ENCODE assay signal across 23 mouse cellular contexts in genomic region chr17:34662468-34662867, GRCm38 (mm10). TPM values are rescaled to one million over a fixed set of nuclear protein-coding genes. Genes with fewer than 3 reads are reported as not detected.
DNase-seq lines count a peak whose midpoint lies in the region; TF ChIP-seq lines count a peak whose summit lies in the region.
"Had no signal": no experiment of that assay in that cellular context is flagged by ENCODE, and none has a peak within 500 bp of the region (broad histone marks: within the 10 kb centered on the region; RNA-seq: fewer than 3 reads in every experiment).

No protein-coding gene starts in this region.

- no peak for TF ChIP-seq EP300 in heart, adult 2 months (IDR thresholded peaks at IDR 0.05; ENCODE audit: insufficient read depth, low read depth, low read length)

- DNase-seq in gastrocnemius, adult 2 months, result peak; percentile 26
- DNase-seq in gastrocnemius, adult 8-10 months (ENCODE audit: low spot score in 2 of 2), result no peak
- no peak for DNase-seq in heart, adult 2 months
- no peak for DNase-seq in heart, postnatal 14 days
- DNase-seq in NIH3T3 (ENCODE audit: low read depth), result peak; percentile 51
- no peak for DNase-seq in lung, postnatal 10 days
- DNase-seq: adrenal gland, adult 2 months; adrenal gland, postnatal 10 days; adrenal gland, postnatal 25 days; B cell, adult 2 months; cerebellum, adult 11-12 months; cerebellum, adult 2 months; cerebellum, adult 9-10 months; cerebellum, postnatal 10 days; cerebellum, postnatal 25 days; forebrain, postnatal 0 days had no signal

- no peak for TF ChIP-seq CTCF in gastrocnemius, adult 2 months (IDR thresholded peaks at IDR 0.05)
- TF ChIP-seq CTCF in heart, adult 2 months (IDR thresholded peaks at IDR 0.05), result no peak

- no peak for TF ChIP-seq POLR2A in heart, adult 2 months (IDR thresholded peaks at IDR 0.05; ENCODE audit: insufficient read depth, low read depth, low read length)

- intact Hi-C loops in gastrocnemius, adult 2 months (cut with DNase I), result no loop called here
- intact Hi-C loops in heart, adult 2 months (cut with DNase I), result no loop called here
- intact Hi-C loops in heart, postnatal 14 days (cut with DNase I), result loop anchor here (2.0 kb wide), 1 partner anchor 18 kb away; no protein-coding TSS in a partner anchor

- H3K27me3 ChIP-seq in heart, adult 2 months (ENCODE audit: control insufficient read depth, insufficient read depth, low read length), result no peaks in the 10 kb centered on the region

- H3K9ac ChIP-seq in heart, adult 2 months (ENCODE audit: low read depth, low read length), result no peak overlapping the region
- H3K9ac ChIP-seq: embryonic facial prominence, embryonic 12.5 days; forebrain, embryonic 13.5 days; forebrain, embryonic 15.5 days; forebrain, postnatal 0 days had no signal

- peak overlapping the region; percentile 69 for H3K4me3 ChIP-seq in gastrocnemius, adult 2 months
- no peak overlapping the region for H3K4me3 ChIP-seq in heart, adult 2 months
- H3K4me3 ChIP-seq: embryonic facial prominence, embryonic 10.5 days; embryonic facial prominence, embryonic 12.5 days; forebrain, embryonic 13.5 days; forebrain, embryonic 15.5 days had no signal

- no peaks in the 10 kb centered on the region for H3K79me2 ChIP-seq in heart, adult 2 months (replicated peaks; ENCODE audit: control insufficient read depth, insufficient read depth, low read length)

- no peaks in the 10 kb centered on the region for H3K36me3 ChIP-seq in heart, adult 2 months (ENCODE audit: control insufficient read depth, insufficient read depth, low read length)
- H3K36me3 ChIP-seq: embryonic facial prominence, embryonic 10.5 days; embryonic facial prominence, embryonic 12.5 days; forebrain, embryonic 15.5 days; G1E had no signal

- 72% methylated on average over 1 of the region's 1 CpGs for WGBS in heart, adult 2 months

- peaks cover 14% of the 10 kb centered on the region for H3K4me1 ChIP-seq in heart, adult 2 months (ENCODE audit: control insufficient read depth, insufficient read depth, low read length)
- H3K4me1 ChIP-seq: forebrain, embryonic 13.5 days had no signal

- H3K27ac ChIP-seq in gastrocnemius, adult 2 months, result peak overlapping the region; percentile 90
- H3K27ac ChIP-seq in heart, adult 2 months, result peak overlapping the region; percentile 18; the same call in 1 of the 2 replicates
- H3K27ac ChIP-seq: embryonic facial prominence, embryonic 10.5 days; embryonic facial prominence, embryonic 12.5 days; forebrain, embryonic 13.5 days; forebrain, embryonic 15.5 days had no signal

RNA-seq across cellular contexts. Expression of gene Tnxb, which starts 7.9 kb away (rescaled TPM):
- total RNA-seq in gastrocnemius, adult 2 months (2021), result 10 to 100 TPM; 30.7 to 41.6 TPM
- total RNA-seq in gastrocnemius, adult 8-10 months (2022), result 10 to 100 TPM; 18.1 to 27.4 (median 23.3) TPM
- 10 to 100 TPM; 28.5 to 28.8 TPM for total RNA-seq in heart, adult 2 months (2021)
- 27.3 and 32.7 TPM in 2 replicates for polyA plus RNA-seq in heart, adult 2 months (2012; rRNA removed)
- 10 to 100 TPM; 48.6 to 56.7 TPM for total RNA-seq in heart, postnatal 14 days (2021)
- total RNA-seq: CH12.LX had no signal
- polyA plus RNA-seq: CD4-positive, CD25-positive, alpha-beta regulatory T cell, adult 4 months; embryonic facial prominence, embryonic 10.5 days; G1E had no signal

RNA-seq across cellular contexts. Expression of gene Atf6b, which starts 15.5 kb away (rescaled TPM):
- total RNA-seq in gastrocnemius, adult 2 months (2021), result 1 to 10 TPM; 7.1 to 9.1 TPM
- total RNA-seq in gastrocnemius, adult 8-10 months (2022), result 1 to 10 TPM; 5.4 to 7.6 (median 6.3) TPM
- total RNA-seq in heart, adult 2 months (2021), result 10 to 100 TPM; 15.3 to 18.4 TPM
- polyA plus RNA-seq in heart, adult 2 months (2012; rRNA removed), result 25.3 and 27.4 TPM in 2 replicates
- total RNA-seq in heart, postnatal 14 days (2021), result 10 to 100 TPM; 18.0 to 19.0 TPM

RNA-seq across cellular contexts. Expression of gene Fkbpl, which starts 17.9 kb away (rescaled TPM):
- 1 to 10 TPM; 4.5 to 9.3 TPM for total RNA-seq in gastrocnemius, adult 2 months (2021)
- total RNA-seq in gastrocnemius, adult 8-10 months (2022), result 1 to 10 TPM; 5.3 to 9.4 (median 8.9) TPM
- total RNA-seq in heart, adult 2 months (2021), result 1 to 10 TPM; 7.9 TPM
- polyA plus RNA-seq in heart, adult 2 months (2012; rRNA removed), result 4.0 and 8.8 TPM in 2 replicates
- total RNA-seq in heart, postnatal 14 days (2021), result 1 to 10 TPM; 8.2 to 8.3 TPM

RNA-seq across cellular contexts. Expression of gene Prrt1, which starts 33.1 kb away (rescaled TPM):
- under 1 TPM; 0.28 to 0.36 TPM for total RNA-seq in gastrocnemius, adult 2 months (2021)
- under 1 TPM in 3 of 4 experiments, not detected in 1; 0.12 to 0.35 (median 0.25) TPM for total RNA-seq in gastrocnemius, adult 8-10 months (2022)
- total RNA-seq in heart, adult 2 months (2021), result 1 to 10 TPM in 1 of 2 experiments, under 1 TPM in 1; 0.86 to 1.4 TPM
- polyA plus RNA-seq in heart, adult 2 months (2012; rRNA removed), result 2.7 and 7.0 TPM in 2 replicates
- 1 to 10 TPM; 1.9 to 3.1 TPM for total RNA-seq in heart, postnatal 14 days (2021)
- total RNA-seq: CH12.LX, G1E had no signal
- polyA plus RNA-seq: G1E had no signal

RNA-seq across cellular contexts. Expression of gene Ppt2, which starts 34.2 kb away (rescaled TPM):
- 10 to 100 TPM; 40.5 to 42.2 TPM for total RNA-seq in gastrocnemius, adult 2 months (2021)
- 10 to 100 TPM; 38.0 to 40.7 (median 39.9) TPM for total RNA-seq in gastrocnemius, adult 8-10 months (2022)
- total RNA-seq in heart, adult 2 months (2021), result 10 to 100 TPM; 53.0 to 63.9 TPM
- polyA plus RNA-seq in heart, adult 2 months (2012; rRNA removed), result 50.5 and 55.7 TPM in 2 replicates
- total RNA-seq in heart, postnatal 14 days (2021), result 10 to 100 TPM; 42.6 to 43.2 TPM

Comparison
In these comparisons a context has a peak if more than half of its experiments do, and no peak if none do; other contexts are left out.
1. DNase-seq: peak in gastrocnemius, adult 2 months (single experiment) and NIH3T3 (single experiment); none in gastrocnemius, adult 8-10 months (0 of 2), heart, adult 2 months (0 of 2), heart, postnatal 14 days (0 of 2) and lung, postnatal 10 days (single experiment).